Mouse (Mus musculus) ovary, postnatal 36 days (tissue): Measurements from ENCODE around the gene Amer2.
"Not testable (repeated sequence)": the region's sequence is repeated elsewhere in the genome, so short reads cannot be mapped to it uniquely, and the experiment has no call there.

ENCODE experiments used
- DNase-seq: peaks from one replicate; pipeline ENCODE4 v3.0.0; 2022; ENCODE audit warnings: low spot score, mixed read lengths

Gene Amer2

DNA sequence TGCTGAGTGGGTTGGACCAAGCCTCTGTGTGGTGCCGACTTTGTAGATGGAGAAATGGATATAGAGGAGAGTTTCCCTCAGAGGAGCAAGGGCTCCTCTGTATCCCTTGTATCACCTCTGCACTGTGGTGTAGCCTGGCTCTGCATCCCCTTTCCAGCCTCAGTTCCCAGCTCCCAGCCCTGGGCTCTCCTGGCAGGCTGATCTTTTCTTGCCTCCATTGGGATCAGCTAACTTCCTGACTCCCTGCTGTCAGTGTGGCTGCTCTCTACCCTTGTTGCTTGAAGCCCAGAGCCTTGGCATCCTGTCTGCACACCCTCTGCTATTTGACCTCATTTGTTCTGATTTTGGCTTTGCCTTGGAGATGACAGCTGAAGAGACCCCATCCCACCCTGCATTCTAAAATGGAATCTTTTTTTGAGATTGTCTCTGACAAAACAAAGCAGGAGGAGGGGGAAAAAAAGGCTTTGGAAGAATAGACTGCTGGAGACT is at the start of gene Amer2:
Gene Amer2, plus strand, starts transcription at position 439 of the 489 bp plus-strand sequence.
- no peak for DNase-seq

DNA sequence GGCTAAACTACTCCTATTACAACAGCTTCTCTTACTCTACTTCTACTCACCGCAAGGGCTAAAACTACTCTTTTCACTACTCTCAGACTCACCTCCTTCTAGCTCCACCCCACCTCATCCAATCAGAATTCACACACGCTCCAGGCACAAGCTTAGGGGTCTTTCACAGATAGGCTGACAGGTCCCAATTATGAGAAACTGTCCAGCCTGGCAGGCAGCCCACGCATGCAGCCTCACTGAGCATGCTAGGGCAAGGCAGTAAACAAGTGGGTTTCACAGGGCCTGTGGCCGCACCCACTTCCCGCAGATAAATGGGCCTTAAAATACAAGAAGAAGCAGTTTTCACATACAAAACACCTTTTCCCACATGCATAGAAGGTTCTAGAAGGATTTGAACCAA is 33.1 kb upstream of the Amer2 start:
- not testable (repeated sequence) for DNase-seq

DNA sequence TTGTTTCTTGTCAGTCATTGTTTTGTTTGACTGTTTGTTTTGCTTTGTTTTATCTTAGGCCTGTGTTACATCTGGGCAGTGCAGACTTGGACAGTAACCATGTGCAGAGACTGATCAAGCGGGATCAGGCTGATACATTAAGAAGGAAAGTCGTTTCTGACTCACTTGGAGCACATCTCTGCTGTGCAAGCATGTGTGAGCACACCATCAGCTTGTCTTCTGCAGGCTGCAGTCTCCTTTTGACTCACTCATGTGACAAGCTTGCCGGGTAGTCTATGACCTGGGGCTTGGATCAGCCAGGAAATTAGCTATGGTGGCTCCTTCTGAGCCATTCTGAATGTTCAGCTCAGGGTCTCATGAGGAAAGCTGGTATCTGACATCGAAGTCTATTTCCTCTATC is 32.5 kb upstream of the Amer2 start:
- no peak for DNase-seq

DNA sequence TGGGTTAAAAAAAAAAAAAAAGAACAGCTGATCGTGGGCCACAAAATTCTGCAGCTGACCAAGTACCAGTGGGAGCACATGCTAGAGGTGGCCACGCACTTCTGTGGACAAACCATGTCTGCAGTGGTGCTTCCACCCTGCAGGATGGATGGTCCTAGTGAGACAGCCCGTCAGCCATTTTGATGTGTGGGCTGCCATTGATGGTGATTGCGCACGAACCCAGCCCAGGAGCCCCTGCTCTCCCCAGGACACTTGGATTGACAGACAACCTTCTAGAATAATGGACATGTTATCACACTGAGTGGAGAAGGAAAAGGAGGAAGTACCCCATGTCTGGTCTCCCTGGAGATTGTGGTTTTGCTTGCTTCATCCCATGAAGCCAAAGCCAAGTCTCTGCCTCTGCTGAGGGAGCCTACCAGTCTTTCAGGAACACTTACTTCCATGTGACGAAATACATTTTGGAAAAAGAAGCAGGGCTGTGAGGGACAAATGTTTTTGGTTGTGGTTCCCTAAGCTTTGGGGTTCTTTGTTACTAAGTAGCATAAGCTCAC is 27.7 kb upstream of the Amer2 start:
- no peak for DNase-seq

DNA sequence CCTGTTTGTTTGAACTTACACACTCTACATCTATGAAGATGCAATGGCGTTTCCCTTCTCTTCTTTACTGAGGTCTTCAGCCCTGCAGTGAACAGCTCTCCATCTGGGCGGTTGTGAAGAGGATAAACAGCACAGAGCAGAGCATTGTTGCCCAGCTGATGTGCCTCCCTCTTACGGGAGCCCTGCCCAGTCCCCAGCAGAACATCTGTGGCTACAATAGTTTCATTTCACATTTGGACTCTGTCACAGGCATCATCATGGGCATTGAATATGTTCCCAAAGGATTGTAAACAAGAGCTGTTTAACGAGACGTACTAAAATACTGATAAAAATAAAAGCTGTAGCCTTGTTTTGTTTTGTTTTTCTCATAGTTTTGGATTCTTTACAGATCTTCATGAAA is 14.7 kb upstream of the Amer2 start:
- DNase-seq: no peak

DNA sequence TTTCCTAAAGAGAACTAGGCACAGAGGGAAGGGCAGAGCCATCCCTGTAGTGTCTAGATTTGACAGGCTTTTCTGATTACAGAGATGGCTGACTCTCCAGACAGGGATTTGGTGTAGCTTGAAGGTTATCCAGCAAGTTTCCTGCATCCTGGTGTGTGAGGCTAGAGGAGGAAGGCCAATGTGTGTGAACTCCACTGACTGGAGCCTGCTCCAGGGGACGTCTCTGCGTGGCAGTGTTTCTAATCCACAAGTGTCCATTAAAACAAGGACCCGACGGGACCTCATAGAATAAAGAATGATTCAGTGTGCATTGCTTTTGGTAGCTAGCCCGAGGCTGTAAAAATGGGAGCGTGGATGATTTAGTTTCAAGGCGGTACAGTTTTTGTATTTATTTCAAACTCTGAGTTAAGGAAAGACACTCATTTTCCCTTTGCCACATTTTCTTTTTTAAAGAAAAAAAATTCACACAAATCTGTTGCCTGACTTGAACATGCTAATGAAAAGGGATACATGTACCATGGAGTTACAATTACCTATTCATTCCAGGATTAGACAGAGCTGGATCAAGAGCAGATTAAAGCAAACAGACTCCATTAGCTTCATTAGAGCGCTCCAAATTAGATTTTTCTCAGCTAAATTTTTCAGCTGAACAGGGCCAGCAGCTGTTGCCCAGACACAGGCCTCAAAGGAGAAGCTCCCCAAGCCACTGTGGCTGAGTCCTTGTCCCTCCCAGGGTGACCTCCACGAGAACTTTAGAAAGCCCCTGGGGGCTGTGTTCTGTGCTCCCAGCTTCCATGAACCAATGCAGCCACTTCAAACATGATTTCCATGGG is 11.5 kb upstream of the Amer2 start:
- no peak for DNase-seq

DNA sequence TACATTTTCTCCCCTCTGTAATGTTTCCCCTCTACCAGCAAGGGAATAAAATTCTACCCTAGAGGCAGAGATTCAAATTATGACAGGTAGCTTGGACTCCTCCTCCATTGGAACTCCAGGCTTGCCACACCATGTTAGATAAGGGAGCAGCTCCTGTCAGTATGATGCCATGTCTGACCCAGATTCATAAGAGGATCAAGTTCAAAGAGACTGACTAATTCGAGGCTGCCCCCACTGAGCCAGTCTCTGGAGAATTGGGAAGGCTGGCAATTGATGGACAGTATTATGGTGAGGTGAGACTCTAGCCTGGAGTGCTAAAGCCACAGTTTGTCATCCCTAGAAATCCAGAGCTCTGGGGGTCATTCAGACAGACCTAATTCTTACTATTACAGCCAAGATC is 6.3 kb upstream of the Amer2 start:
- DNase-seq: no peak

DNA sequence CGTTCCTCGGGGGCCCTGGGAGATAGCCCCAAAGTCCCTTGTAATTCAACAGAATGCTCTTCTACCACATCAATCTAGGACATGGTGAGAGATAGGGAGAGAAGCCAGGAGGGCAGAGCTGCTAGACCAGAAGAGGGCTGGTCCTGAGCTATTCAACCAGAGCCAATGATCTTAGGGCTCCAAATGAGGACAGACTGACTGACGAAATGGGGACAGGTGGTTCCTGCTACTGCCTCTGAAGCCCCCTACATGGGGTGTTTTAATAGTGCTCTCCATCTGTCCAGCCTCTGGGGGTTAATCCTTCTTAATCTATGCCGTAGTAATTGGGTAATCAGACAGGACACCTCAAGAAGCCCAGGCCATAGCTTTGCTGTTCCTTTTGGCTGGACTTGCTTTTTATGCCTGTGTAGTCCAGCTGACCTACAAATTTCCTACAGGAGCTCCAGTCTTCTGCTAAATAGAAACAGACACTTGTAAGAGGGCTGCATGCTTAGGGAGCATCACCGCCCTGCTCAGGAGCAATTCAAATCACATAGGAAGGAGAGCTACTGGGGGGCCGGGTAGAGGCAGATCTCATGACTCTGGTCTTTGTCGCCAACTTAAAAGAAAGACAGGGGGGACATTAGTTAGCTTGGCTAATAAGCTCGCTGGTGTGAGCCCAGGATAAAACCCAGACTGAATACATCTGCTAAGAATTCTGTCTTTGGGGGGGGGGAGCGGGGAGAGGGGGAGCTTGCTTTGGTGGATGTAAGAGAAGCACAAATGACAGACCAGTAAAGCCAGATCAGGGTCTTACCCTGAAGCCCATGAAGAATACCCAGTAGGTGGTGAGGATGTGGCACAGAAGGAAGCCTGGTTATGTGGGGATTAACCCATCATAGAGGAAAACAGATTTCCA is 4.0 kb upstream of the Amer2 start:
- DNase-seq: no peak

DNA sequence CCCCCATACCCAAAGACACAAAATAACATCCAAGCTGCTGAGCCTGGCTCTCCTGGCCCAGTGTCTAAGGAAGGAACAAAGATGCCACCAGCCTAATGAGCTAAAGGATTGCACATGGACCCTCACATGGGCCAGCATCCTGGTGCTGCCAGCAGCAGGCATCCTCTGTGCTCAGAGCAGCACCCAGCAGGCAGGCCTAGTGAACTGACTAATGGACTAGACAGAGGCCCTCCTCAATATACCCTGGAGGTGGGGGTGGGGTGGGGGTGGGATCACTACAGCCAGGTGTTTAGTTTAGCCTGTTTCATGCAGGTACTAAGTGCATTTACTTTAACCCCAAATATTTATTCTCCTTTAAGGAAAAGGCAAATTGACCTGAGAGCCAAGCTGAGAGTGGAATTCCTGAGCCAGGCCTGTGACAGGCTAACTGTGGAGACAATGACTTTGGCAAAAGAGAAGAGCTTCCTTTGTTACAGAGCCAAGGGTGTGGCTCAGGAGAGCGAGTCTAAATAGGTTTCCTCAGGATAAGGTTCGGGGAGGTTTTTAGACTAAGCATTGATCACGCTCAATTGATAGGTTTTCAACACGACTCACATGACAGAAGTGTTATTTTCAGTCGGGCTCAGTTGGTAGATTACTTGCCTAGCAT is 3.3 kb upstream of the Amer2 start:
- DNase-seq: no peak

DNA sequence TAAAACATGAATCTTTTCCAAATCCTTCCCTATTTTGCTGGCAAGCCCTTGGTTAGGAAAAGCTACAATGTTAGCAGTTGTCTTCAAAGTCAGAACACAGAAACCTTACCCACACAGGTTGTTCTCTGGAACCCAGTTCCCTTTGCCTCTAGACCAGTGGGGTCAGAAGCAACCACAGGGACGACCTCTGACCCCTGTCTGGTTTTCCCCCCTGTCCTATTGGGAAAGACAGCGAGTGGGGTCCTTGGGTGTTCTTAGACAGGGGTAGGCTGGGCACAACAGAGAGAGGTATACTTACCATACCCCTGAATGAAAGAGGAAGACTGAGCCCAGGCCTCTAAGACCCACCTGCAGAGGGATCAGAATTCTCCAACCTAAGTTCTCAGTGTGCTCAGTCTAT is 4.0 kb downstream of the Amer2 start:
- DNase-seq: no peak

DNA sequence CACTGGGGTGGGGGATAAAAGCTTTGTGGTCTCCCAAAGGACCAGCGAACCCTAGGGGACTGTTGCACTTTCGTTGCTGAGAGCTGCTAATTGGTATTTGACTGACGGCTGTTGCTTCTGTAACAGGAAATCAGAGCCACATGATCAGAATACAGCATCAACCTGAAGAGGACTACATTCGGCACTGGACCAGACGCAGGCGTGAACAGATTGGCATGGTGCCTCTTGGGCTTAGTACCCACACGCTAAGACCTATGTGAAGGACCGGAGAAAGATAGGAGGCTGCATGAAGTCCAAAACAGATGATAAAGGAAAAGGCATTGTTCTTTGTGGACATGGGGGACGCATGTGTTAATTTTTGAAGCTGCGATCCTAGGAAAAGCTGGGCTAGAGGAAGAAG is 4.5 kb downstream of the Amer2 start:
- no peak for DNase-seq

DNA sequence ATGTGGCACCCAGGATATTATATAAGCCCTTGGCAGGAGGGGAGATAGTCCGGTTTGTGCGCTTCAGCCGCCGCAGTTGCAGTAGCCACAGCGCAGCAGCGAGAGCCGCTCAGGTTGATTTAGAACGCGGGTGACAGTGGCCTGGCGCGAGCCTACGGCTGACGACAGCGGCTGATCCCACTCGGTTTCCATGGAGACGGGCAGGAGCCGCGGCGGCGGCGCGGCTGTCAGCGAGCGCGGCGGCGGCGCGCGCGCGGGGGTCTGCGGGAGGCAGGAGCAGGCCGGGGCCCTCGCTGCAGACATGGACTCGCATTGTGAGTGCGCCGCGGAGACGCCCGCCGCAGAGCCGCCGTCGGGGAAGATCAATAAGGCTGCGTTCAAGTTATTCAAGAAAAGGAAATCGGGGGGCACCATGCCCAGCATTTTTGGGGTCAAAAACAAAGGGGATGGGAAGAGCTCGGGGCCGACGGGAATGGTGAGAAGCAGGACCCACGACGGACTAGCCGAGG is 5.1 kb downstream of the Amer2 start:
- DNase-seq: peak; percentile 67

DNA sequence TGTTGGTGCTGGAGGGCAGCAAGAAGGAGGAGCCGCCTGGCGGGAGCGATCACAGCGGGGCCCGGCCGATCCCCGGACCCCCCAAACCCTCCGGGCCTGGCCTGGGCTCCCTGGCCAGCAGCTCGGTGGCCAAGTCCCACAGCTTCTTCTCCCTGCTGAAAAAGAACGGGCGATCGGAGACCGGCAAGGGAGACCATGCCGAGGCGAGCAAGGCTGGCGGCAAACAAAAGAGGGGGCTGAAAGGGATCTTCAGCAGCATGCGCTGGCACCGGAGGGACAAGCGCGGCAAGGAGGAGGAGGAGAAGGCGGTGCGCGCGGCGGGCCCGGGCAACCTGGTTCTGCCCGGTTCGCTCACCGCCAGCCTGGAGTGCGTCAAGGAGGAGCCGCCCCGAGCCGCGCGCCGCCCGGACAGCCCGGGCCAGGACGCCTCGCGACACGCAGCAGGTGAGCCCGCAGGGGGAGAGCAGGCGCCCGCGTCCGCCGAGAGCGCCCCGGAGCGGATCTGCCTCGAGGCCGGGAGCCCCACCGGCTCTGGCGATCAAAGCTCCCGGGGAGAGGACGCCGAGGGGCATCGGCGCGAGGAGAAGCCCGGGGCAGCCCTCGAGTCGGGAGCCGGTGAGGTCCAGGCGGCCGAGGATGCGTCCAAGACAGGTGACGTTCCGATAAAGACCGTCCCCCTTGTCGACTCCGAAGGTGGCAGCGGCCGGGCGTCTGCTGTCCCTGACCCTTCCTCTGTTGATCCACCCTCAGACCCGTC is 5.7 kb downstream of the Amer2 start:
- DNase-seq: peak; percentile 48

DNA sequence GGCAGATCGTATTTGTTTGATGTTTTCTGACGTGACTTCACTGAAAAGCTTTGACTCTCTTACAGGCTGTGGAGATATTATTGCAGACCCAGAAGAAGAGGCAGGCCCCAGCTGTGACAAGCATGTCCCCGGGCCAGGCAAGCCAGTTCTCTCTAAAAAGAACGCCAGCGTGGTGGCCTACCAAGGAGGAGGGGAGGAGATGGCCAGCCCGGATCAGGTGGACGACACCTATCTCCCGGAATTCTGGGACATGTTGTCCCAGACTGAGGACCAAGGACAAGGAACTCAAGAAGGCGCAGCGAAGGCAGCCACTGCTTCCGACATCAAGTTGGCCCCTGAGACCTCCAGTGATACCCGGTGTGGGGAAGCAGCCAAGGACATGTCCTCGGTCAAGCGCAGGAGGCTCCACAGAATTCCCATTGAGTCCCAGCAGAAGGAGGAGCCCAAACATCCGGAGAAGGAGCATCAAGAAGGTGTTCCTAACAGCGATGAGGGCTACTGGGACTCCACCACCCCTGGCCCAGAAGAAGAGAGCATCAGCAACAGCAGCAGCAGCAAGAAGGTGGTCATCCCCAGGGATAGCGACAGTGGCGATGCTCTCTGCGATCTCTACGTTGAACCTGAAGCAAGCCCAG is 6.4 kb downstream of the Amer2 start:
- peak; percentile 10 for DNase-seq

DNA sequence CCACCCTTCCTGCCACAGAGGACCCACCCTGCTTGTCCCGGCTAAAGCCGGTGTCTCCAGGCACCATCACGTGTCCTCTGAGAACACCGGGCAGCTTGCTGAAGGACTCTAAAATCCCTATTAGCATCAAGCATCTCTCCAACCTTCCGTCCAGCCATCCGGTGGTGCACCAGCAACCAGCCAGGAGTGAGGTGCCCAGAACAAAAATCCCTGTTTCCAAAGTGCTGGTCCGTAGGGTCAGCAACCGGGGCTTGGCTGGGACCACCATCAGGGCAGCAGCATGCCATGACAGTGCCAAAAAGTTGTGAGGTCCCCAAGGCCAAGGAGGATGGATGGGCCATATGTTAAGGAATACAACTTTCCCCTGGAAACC is 6.9 kb downstream of the Amer2 start:
- no peak for DNase-seq

DNA sequence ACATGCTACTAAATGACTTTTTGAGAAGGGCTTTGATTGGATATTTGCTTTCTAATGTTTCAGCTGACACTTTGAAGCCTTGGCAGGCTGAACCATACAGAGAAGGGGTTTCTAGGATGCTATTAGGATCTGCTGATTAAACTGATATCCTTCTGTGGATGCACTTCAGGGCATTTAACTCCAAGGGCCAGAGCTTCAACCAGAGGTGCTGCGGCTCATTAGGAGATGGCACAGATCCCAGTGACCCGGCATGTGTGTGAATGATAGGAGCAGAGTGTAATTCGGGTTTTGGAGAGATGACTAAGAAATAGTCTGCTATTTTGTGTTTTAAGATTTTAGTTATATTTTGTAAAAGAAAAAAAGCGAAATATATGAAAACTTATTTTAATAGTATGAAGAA is 8.6 kb downstream of the Amer2 start:
- no peak for DNase-seq

DNA sequence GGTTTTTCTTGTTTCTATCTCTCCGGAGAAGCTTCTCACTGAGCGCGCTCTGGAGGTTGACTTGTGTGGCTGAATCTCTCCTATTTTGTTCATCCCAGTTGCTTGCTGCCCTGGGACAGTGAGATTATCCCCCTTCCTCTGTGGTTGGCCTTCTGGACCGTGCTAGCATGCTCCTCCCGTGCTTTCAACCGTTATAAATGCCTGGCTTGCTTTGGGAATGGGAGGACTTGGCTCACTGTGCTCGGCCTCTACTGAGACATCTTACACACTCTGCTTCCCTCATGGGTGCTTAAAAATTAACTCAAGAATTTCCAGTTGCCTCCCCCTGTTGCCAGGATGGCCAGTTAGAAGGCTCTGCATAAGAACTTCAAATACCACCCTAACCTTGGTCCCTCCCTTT is 10.8 kb downstream of the Amer2 start:
- DNase-seq: no peak

DNA sequence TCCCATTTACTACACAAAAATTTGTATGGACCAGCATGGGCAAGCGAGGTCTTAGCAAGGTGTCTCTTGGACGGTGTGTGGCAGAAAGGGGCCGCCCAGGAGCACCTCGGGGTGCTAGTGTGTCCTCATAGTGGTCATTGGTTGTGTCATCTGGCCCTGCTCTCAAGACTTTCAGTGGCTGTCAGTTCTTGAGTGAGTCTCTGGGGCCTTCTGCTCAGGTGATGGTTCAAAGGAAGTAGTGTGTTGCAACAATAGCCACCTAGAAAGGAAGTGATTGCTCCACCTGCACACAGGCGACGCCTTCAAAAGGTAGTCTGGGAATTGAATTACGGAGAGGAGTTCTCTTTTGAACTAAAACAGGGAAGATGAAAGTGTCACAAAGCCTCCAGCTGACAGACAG is 11.2 kb downstream of the Amer2 start:
- DNase-seq: no peak

DNA sequence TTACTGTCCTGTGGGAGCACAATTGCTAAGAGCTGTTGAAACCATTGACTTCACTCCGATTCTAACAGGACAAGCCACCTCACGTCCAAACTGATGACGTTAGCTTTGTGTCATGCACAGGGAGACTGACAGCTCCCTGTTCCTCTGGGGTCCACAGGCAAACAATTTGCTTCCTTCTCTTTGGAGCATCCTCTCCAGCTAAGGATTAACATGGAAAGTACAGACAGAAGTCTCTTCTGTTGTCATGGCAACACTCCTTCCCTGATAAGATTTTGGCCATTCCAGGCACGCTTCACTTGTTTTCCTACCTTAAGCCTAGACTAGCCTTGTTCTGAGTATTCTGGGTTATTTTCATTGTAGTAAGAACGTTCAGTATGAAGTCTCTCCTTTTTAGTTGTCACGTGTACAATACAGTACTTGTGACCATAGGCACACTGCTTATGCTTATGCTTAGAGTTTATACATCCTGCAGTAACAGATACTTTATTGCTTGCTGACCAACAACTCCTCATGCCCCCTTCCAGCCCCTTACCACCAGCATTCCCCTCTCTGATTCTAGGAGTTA is 12.1 kb downstream of the Amer2 start:
- DNase-seq: no peak
